Comparison of ENCODE assay signal across 21 mouse cellular contexts in genomic region chr11:100853018-100853417, GRCm38 (mm10).
"Had no signal": no experiment of that assay in that cellular context is flagged by ENCODE, and none has a peak within 500 bp of the region (broad histone marks: within the 10 kb centered on the region; RNA-seq: fewer than 3 reads in every experiment).

No protein-coding gene starts in this region.

- H3K9ac ChIP-seq: limb, embryonic 12.5 days; limb, embryonic 15.5 days; liver, embryonic 15.5 days; neural tube, embryonic 12.5 days; neural tube, embryonic 15.5 days; stomach, embryonic 15.5 days had no signal

- H3K27me3 ChIP-seq: stomach, embryonic 15.5 days had no signal

- H3K4me3 ChIP-seq: limb, embryonic 12.5 days; limb, embryonic 15.5 days; liver, embryonic 15.5 days; neural tube, embryonic 12.5 days; neural tube, embryonic 15.5 days; stomach, embryonic 15.5 days had no signal

- H3K9me3 ChIP-seq: limb, embryonic 12.5 days; limb, embryonic 15.5 days; liver, embryonic 15.5 days; neural tube, embryonic 12.5 days; neural tube, embryonic 15.5 days; stomach, embryonic 15.5 days had no signal

- H3K4me2 ChIP-seq: limb, embryonic 12.5 days; limb, embryonic 15.5 days; liver, embryonic 11.5 days; liver, embryonic 15.5 days; midbrain, embryonic 11.5 days; neural tube, embryonic 12.5 days; neural tube, embryonic 15.5 days; stomach, embryonic 15.5 days had no signal

- DNase-seq: kidney, adult 18-20 months; kidney, postnatal 36 days; left cerebral cortex, postnatal 4 days; lung, adult 2 months; lung, postnatal 14 days; lung, postnatal 4 days; midbrain, embryonic 14.5 days; right cerebral cortex, adult 18-20 months; right cerebral cortex, postnatal 14 days; right cerebral cortex, postnatal 4 days; thymus, adult 18-20 months; thymus, postnatal 36 days had no signal

- H3K27ac ChIP-seq: kidney, postnatal 0 days; limb, embryonic 12.5 days; limb, embryonic 15.5 days; liver, embryonic 15.5 days; neural tube, embryonic 12.5 days; neural tube, embryonic 15.5 days; stomach, embryonic 15.5 days had no signal

- H3K36me3 ChIP-seq: limb, embryonic 12.5 days; limb, embryonic 15.5 days; liver, embryonic 15.5 days; neural tube, embryonic 12.5 days; neural tube, embryonic 15.5 days; stomach, embryonic 15.5 days had no signal
